ENCODE assay signal across 11 mouse cellular contexts in the genomic region with DNA sequence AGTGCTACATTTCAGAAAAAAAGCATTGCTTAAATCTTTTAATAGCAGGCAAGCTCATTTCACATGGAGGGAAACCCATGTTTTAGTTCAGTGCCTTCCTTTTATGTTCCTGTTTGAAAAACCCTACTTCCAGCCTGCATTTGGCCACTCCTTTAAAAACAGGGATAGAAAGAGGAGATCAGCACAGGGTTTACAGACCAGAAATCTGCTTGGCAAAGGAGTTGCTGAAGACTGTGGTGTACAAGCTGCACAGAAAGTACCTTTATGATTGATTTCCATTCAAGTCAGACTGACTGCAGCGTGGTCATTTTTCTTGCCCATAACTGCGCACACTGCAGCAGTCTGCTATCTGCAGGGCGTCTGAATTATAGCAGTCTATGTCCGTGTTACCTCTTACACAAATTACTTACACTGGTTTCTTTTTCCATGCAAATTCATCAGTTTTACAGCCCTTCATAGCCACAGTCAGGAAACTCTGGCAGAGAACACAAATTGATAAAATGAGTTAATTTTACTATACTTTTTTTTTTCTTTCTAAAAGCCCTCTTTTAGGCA.
DNase-seq lines count a peak whose midpoint lies in the region; ATAC-seq lines count a peak whose summit lies in the region.
"Had no signal": no experiment of that assay in that cellular context is flagged by ENCODE, and none has a peak within 500 bp of the region (broad histone marks: within the 10 kb centered on the region; RNA-seq: fewer than 3 reads in every experiment).

No protein-coding gene starts in this region.

- H3K4me1 ChIP-seq in heart, embryonic 16.5 days (ENCODE audit: control insufficient read depth, insufficient read depth, low read length) = peaks cover 25% of the 10 kb centered on the region
- peaks cover 14% of the 10 kb centered on the region for H3K4me1 ChIP-seq in heart, embryonic 11.5 days (ENCODE audit: control insufficient read depth, insufficient read depth, low read length)
- peaks cover 22% of the 10 kb centered on the region for H3K4me1 ChIP-seq in megakaryocyte, embryonic 14.5 days
- H3K4me1 ChIP-seq in forebrain, embryonic 14.5 days (ENCODE audit: control insufficient read depth, insufficient read depth, low read length) = peaks cover 26% of the 10 kb centered on the region
- peaks cover 64% of the 10 kb centered on the region for H3K4me1 ChIP-seq in neural tube, embryonic 13.5 days (replicated peaks)

- no peak overlapping the region for H3K4me3 ChIP-seq in heart, embryonic 16.5 days (ENCODE audit: low read length)
- H3K4me3 ChIP-seq in heart, embryonic 11.5 days (ENCODE audit: low read depth, low read length) = no peak overlapping the region
- H3K4me3 ChIP-seq in megakaryocyte, embryonic 14.5 days (replicated peaks) = peak overlapping the region; percentile 40
- no peak overlapping the region for H3K4me3 ChIP-seq in forebrain, embryonic 14.5 days (ENCODE audit: low read depth, low read length)
- H3K4me3 ChIP-seq in neural tube, embryonic 13.5 days = no peak overlapping the region

- no peaks in the 10 kb centered on the region for H3K9me3 ChIP-seq in heart, embryonic 16.5 days (replicated peaks; ENCODE audit: control insufficient read depth, low read length)
- H3K9me3 ChIP-seq in heart, embryonic 11.5 days (replicated peaks; ENCODE audit: control insufficient read depth, low read length) = no peaks in the 10 kb centered on the region
- no peaks in the 10 kb centered on the region for H3K9me3 ChIP-seq in megakaryocyte, embryonic 14.5 days
- no peaks in the 10 kb centered on the region for H3K9me3 ChIP-seq in forebrain, embryonic 14.5 days (replicated peaks; ENCODE audit: control insufficient read depth, low read length)
- H3K9me3 ChIP-seq in neural tube, embryonic 13.5 days = no peaks in the 10 kb centered on the region

- intact Hi-C loops in left cerebral cortex, postnatal 10 days (cut with DNase I) = loop anchor here (10.0 kb wide), 1 partner anchor 234 kb away; the partner anchor contains the start of genes E130114P18Rik and Nfia

- no peak overlapping the region for H3K9ac ChIP-seq in heart, embryonic 16.5 days (ENCODE audit: low read length)
- no peak overlapping the region for H3K9ac ChIP-seq in heart, embryonic 11.5 days (ENCODE audit: low read depth, low read length)
- H3K9ac ChIP-seq in forebrain, embryonic 14.5 days (ENCODE audit: low read length) = peak overlapping the region; percentile 17; the same call in 1 of the 2 replicates
- H3K9ac ChIP-seq in neural tube, embryonic 13.5 days = peak overlapping the region; percentile 35; the same call in 1 of the 2 replicates
- H3K9ac ChIP-seq: liver, embryonic 14.5 days had no signal

- peak overlapping the region; percentile 62 for H3K27ac ChIP-seq in heart, embryonic 16.5 days (ENCODE audit: low read length)
- no peak overlapping the region for H3K27ac ChIP-seq in heart, embryonic 11.5 days (ENCODE audit: low read depth, low read length)
- H3K27ac ChIP-seq in forebrain, embryonic 14.5 days (ENCODE audit: low read depth, low read length) = peak overlapping the region; percentile 68; the same call in 1 of the 2 replicates
- peak overlapping the region; percentile 78 for H3K27ac ChIP-seq in neural tube, embryonic 13.5 days (replicated peaks)
- H3K27ac ChIP-seq: liver, embryonic 14.5 days had no signal

- no peak overlapping the region for H3K4me2 ChIP-seq in heart, embryonic 16.5 days (ENCODE audit: low read depth, low read length)
- H3K4me2 ChIP-seq in heart, embryonic 11.5 days = no peak overlapping the region
- no peak overlapping the region for H3K4me2 ChIP-seq in forebrain, embryonic 14.5 days (ENCODE audit: low read length)
- no peak overlapping the region for H3K4me2 ChIP-seq in neural tube, embryonic 13.5 days

- DNase-seq in forebrain, embryonic 14.5 days (ENCODE audit: low spot score) = peak; percentile 56
- no peak for DNase-seq in layer of hippocampus, adult 8-10 months (ENCODE audit: low spot score in 2 of 2)
- DNase-seq in left cerebral cortex, postnatal 10 days (ENCODE audit: extremely low spot score in 1 of 2, low spot score in 2 of 2) = no peak
- DNase-seq: thymus, postnatal 14 days had no signal

- ATAC-seq in heart, embryonic 16.5 days (replicated peaks; ENCODE audit: extremely low read depth, insufficient read depth, low FRiP score) = no peak
- no peak for ATAC-seq in heart, embryonic 11.5 days (replicated peaks; ENCODE audit: insufficient number of reproducible peaks, low FRiP score, low TSS enrichment)
- no peak for ATAC-seq in megakaryocyte, adult 5-6 weeks (ENCODE audit: poor library complexity, severe bottlenecking)
- ATAC-seq in forebrain, embryonic 14.5 days = peak; percentile 8; the same call in 1 of the 2 replicates
- no peak for ATAC-seq in neural tube, embryonic 13.5 days (ENCODE audit: low read depth)

- 70% methylated on average over 4 of the region's 4 CpGs for WGBS in heart, embryonic 16.5 days
- 77% methylated on average over 4 of the region's 4 CpGs for whole genome bisulfite sequencing in heart, embryonic 11.5 days (ENCODE audit: insufficient replicate concordance)
- WGBS in forebrain, embryonic 14.5 days = 23% methylated on average over 4 of the region's 4 CpGs
- 20% methylated on average over 4 of the region's 4 CpGs for WGBS in neural tube, embryonic 13.5 days

- no peaks in the 10 kb centered on the region for H3K36me3 ChIP-seq in heart, embryonic 16.5 days (ENCODE audit: control insufficient read depth, insufficient read depth)
- H3K36me3 ChIP-seq in heart, embryonic 11.5 days (ENCODE audit: control insufficient read depth, insufficient read depth, low read length) = no peaks in the 10 kb centered on the region
- no peaks in the 10 kb centered on the region for H3K36me3 ChIP-seq in megakaryocyte, embryonic 14.5 days (replicated peaks; ENCODE audit: low read length)
- H3K36me3 ChIP-seq in forebrain, embryonic 14.5 days (ENCODE audit: control insufficient read depth, insufficient read depth, low read length) = no peaks in the 10 kb centered on the region; the same call in 1 of the 2 replicates
- H3K36me3 ChIP-seq in neural tube, embryonic 13.5 days = no peaks in the 10 kb centered on the region

- no peaks in the 10 kb centered on the region for H3K27me3 ChIP-seq in heart, embryonic 16.5 days (ENCODE audit: control insufficient read depth, insufficient read depth, low read length)
- H3K27me3 ChIP-seq in heart, embryonic 11.5 days (ENCODE audit: control insufficient read depth, insufficient read depth, low read length) = no peaks in the 10 kb centered on the region
- H3K27me3 ChIP-seq in megakaryocyte, embryonic 14.5 days (replicated peaks) = peaks cover 4% of the 10 kb centered on the region
- no peaks in the 10 kb centered on the region for H3K27me3 ChIP-seq in forebrain, embryonic 14.5 days (replicated peaks; ENCODE audit: control insufficient read depth, insufficient read depth, low read length)
- no peaks in the 10 kb centered on the region for H3K27me3 ChIP-seq in neural tube, embryonic 13.5 days
- H3K27me3 ChIP-seq: CH12.LX had no signal

Comparison
In these comparisons a context has a peak if more than half of its experiments do, and no peak if none do; other contexts are left out.
1. H3K9ac ChIP-seq: peak in forebrain, embryonic 14.5 days (single experiment) and neural tube, embryonic 13.5 days (single experiment); none in heart, embryonic 16.5 days (single experiment) and heart, embryonic 11.5 days (single experiment).